Mouse (Mus musculus): ENCODE measurements around the gene Slc37a3.
A peak's percentile ranks its signal among the peaks of the same experiment; 100 is the strongest.

Gene Slc37a3

DNA sequence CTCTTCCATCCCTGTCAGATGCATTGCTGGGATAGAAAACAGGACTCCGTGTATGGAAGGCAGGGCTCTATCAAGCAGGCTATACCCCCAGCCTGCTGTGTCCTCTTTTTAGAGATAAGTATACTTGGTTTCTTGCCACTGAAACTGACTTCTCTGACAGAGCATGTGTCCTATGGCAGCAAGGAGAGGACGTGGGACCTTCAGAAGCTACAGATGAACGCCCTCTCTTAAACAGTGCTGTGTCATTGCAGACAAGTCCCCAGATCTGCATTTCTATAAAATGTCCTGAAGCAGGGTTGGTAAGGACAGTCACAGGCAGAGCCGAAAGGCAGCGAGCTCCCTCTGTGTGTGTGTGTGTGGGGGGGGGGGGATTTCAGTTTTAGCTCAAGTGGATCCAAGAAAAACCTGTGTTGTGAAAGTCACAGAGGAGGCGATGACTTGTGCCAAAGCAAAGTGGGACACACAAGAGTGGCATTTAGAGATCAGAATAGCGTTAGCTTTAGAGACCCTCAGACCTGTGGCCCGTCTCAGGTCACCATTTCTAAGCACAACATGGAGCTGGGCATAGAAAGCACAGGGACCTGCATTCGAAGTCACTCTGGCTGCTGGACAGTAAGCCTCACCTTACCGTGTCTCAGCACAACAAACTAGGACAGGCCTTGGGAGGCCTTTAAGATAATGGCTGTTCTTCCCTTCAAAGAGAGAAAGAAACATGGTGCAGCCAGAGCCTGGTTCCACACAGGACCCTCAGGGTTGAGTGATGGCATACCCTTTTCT, 59.4 kb downstream of the Slc37a3 start:
- DNase-seq: no peak

DNA sequence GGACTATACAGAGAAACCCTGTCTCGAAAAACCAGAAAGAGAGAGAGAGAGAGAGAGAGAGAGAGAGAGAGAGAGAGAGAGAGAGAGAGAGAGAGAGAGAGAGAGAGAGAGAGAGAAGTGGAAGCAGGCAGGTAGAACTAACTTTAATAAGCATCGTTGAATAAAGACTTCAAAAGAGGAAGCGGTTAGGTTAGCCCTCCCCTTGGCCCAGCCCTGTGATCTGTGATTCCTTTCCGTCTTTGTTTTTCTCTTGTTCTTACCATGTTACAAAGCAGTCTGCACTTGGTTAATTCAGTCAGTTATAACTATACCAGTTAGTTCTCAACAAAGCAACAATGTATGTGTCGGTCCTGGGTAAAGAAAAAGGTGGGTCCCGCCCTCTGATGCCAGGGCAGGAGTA, 61.4 kb downstream of the Slc37a3 start:
- DNase-seq: no peak

DNA sequence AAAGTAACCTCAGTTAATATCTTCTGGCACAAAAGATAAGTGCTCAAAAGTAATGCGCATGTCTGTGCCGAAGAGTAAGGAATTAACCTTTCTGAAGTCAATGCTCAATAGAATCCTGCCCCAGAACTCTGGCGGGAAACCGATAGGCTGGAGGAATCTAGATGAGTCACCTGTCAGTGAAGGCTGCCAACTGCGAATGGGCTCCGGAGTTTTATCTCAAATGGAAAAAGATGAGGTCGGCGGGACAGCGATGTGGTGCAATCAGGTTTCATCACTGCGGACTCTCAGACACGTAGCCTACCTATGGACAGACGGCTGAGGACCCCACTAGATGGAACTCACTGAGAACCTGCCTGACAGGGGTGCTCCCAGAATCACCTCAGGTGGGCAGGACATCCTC, 63.0 kb downstream of the Slc37a3 start:
- DNase-seq: no peak

DNA sequence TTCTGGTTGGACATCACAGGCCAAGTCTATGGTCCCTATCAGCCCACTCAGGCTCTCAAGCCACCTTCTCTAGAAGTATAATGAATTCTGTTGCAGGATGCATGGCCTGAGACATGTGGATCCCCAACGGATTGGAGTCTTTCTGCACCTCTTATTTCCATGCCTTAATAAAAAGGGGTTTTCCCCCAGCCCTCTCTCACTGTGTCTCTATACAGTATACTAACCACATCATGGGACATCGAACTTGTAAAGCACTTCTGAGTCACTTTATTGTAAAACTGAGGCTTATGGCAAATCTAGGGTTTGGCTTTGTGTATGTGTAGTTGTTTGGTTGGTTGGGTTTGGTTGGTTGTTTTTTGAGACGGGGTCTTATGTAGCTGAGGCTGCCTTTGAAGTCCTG, 65.7 kb downstream of the Slc37a3 start:
- no peak for DNase-seq

DNA sequence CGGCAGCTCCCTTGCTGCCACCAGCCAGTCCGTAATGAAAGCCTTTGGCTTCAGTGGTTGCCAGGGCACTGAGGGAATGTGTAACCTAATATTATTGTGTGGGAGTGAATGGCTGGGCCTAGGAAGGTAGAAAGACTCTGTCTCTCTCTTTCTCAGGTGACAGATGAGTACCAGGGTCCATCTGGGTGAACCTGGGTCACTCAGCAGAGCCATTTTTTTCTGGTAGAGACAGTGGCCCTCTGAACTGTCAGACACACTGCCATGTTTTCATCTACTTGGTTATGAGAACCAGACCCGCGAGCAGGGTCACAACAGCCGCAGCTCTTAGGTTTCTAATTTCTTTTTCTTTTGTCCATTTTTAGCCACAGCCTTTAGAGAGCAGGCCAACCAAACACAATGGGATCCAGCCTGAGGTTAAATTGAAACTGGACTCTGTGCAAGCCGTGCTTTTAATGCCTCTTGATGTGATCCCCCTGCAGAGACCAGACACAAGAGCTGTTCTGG, 73.1 kb downstream of the Slc37a3 start:
- DNase-seq: no peak

DNA sequence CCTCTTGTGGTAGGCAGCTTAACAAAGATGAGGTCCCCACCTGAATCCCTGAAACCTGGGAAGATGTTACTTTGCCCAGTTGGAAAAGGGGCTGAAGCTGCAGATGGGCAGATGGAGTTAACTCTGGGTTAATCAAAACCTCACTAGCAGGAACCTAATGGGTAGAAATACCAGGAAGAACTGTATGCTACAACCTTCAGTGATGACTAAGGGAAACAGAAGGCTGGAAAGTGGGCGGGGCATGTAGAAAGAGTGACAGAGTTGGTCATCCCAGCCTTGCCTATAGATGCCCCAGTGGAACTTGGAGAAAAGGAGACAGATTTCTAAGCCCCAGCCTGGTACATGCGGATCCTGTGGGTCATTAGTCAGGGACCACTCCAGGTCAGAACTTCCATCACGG, 76.0 kb downstream of the Slc37a3 start:
- DNase-seq: no peak

DNA sequence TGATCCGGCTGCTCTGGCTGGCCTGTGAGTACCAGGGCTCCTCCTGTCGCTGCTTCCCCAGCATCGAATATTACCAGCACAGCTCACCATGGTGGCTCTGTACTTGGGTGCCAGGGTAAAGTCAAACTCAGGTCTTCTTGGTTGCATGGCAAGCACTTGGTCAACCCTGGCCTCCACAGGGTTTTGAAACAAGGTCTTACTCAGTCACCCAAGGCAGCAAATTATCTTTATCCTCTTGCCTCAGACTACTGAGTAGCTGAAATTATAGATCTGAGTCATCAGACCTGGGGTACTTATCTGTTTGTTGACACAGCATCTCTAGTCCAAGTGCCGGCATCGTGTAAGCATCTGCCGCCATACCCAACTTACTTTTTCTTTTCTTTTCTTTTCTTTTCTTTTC, 80.4 kb downstream of the Slc37a3 start:
- DNase-seq: no peak

DNA sequence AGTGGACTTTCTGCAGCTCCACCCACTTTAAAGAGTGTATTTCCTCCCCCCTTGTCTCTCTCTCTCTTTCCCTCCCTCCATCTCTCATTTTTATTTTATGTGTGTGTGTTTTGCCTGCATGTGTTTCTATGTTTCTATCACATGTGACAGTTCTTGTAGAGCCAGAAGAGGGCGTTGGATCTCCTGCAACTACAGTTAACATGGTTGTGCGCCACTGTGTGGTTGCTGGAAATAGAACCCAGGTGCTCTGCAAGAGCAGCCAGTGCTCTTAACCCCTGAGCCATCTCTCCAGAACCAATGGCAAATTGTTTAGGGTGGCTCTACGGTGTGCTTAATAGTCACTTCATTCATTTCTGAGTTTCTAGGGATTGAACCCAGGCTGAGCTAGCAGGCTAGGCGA, 81.0 kb downstream of the Slc37a3 start:
- DNase-seq: peak in 1 of 2 experiments; percentile 34

DNA sequence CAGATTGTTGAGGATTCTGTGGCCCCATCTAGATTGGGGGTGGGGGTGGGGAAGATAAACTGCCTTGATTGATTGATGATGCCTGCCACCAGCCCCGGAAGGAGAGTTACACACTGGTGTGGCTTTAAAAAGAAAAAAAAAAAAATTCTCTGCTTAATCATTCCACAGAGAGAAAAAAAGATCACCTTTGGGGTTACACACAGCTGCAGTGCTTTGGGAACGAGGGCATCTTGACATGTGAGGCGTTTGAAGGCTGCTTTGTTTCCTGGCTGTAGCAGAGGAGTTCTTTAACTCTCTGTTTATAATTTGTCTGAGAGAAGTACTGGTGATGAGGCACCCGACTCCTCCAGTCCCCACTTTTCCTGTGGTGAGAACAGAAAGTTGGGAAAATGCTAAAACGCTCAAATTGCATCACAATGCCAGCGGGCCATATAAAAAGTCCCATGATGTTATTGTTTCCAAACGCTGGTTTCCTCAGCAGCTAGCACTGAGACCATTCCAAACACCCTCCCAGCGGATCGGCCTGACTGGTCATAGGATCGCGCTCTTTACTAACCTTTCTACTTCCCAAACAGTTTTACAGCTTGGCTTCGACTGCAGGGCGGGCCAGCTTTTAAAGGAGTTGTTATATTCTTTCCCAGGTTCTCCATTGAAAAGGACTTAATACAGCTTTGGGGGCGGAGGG, 81.6 kb downstream of the Slc37a3 start:
- peak in 1 of 2 experiments; percentile 32 for DNase-seq

DNA sequence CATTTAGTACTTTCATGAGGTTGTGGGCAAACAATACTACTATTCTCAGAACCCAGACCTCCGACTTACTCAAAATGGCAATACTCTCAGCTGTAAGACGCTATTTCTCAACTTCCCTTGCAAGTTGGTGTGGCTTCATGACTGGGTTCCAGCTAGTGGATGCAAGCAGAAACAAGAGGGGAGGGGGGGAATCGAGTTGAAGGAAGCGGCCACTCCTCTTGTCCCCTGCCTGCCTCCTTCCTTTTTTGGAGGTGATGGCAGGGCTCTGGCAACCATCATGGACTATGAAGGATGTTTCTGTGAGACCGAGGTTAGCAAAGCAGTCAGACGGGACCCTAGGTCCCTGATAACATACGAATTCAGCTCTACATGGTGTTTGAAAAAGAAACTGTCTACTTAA, 87.8 kb downstream of the Slc37a3 start:
- no peak for DNase-seq

DNA sequence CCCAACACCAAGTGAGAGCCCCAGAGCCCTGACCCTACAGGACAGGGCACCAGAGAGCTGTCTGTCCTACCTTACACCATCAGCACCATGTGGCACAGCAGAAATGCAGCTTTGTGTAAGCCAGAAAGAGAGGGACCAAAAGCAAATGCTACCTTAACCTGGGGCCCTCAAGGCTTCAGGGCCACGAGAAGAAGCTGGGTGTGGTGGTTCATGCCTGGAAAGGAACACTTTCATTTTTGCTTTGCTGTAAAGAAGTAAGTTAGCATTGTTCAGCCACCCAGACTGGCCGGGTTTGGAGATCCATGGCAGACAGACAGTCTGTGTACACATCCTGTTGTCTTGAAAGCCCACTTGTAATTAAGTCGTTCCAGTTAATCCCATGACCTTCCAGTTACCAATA, 89.7 kb downstream of the Slc37a3 start:
- no peak for DNase-seq

DNA sequence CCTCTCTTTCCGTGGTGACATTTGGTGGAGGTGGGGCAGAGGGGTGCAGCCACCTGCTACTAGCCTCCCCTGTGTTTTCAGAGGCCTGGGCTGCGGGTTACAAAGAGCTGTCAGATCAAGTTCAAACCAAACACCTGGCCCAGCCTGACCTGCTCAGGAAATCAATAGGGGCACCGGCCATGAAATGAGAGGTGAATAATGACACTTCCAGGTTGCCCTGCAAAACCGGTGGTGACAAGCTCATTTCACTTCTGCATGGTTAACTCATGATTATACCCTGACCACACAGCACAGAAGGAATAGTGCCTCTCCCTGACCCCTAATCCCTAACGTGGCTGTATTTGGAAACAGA, 90.8 kb downstream of the Slc37a3 start:
- peak; percentile 40 to 47 for DNase-seq

DNA sequence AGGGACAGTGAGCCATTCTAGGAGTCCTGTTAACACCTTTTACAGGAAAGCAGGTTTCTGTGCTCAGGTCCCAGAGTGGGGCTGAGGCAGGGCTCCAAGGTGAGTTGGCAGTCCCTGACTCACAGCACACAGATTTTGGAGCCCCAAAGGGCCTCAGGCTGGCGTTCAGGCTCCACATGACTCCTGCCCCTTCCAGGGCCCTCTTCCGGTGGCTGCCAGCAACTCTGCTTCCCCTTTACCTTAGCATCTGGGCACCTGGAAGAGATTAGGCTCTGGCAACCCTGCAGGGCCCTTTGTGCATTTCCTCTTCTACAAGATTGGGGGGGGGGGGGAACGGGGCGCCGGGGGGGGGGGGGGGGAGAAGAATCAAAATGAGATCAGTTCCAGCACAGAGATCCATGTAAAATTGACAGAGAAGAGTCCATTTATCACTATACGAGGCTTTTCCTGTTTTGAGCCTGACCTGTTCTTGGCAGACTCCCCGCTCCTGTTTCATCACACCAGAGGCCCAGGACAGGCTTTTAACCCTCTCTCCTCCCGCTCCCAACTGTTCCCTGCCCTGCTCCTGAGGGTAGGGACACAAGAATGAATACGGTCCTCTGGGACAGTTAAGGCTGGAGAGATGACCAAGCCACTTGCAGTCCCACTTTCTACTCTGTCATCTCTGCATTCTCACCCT, 91.3 kb downstream of the Slc37a3 start:
- DNase-seq: peak; percentile 39 to 58

DNA sequence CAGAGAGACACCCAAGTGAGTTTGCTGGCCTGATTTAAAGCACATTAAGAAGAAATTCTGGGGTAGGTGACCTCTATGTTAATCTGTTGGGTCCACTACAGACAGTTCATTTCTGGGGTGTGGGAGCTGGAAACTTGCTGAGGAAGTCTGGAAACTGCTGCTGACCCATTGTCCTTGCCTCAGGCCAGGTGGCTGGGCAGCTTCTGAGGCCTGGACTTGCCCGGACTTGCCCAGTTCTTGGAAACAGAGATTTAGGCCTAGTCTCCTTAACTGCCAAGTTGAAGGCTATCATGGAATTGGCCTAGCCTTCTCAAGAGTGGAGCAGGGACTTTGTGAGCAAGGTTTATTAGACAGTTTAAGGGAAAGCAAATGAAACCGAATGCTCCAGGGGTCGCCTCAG, 92.6 kb downstream of the Slc37a3 start:
- DNase-seq: no peak
